Mouse (Mus musculus): ENCODE measurements around the gene Cd300ld5. TPM values are rescaled to one million over a fixed set of nuclear protein-coding genes. Genes with fewer than 3 reads are reported as not detected.
A peak's percentile ranks its signal among the peaks of the same experiment; 100 is the strongest.

Cd300ld5 gene
- polyA plus RNA-seq, 1 experiment from 2014 or later: not detected

- Histone ChIP-seq H3K4me2 (ENCODE audit: low read length) (no peak overlapping the region), H3K9me3 (ENCODE audit: control insufficient read depth, low read length) (no peaks in the 10 kb centered on the region), H3K4me1 (ENCODE audit: control insufficient read depth, insufficient read depth, low read length) (no peaks in the 10 kb centered on the region), H3K36me3 (ENCODE audit: control insufficient read depth, insufficient read depth, low read length) (no peaks in the 10 kb centered on the region), H3K27ac (replicated peaks; ENCODE audit: low read depth, low read length) (no peak overlapping the region), H3K27me3 (ENCODE audit: control insufficient read depth, insufficient read depth, low read length) (no peaks in the 10 kb centered on the region), H3K9ac (replicated peaks; ENCODE audit: low read length) (no peak overlapping the region), H3K4me3 (replicated peaks; ENCODE audit: low read depth, low read length) (no peak overlapping the region)
- DNase-seq: no peak
- no peak for ATAC-seq (ENCODE audit: low FRiP score, low TSS enrichment)
- WGBS: 88% methylated on average over 1 of the region's 1 CpGs
Measured at GRCm38 (mm10) chr11:115077436-115077835, 39.9 kb upstream of the Cd300ld5 start.

GRCm38 (mm10) chr11:115075859-115076258 lies 38.3 kb upstream of the Cd300ld5 start:
- Histone ChIP-seq H3K9ac (replicated peaks; ENCODE audit: low read length) (no peak overlapping the region), H3K27me3 (ENCODE audit: control insufficient read depth, insufficient read depth, low read length) (no peaks in the 10 kb centered on the region), H3K27ac (replicated peaks; ENCODE audit: low read depth, low read length) (no peak overlapping the region), H3K36me3 (ENCODE audit: control insufficient read depth, insufficient read depth, low read length) (no peaks in the 10 kb centered on the region), H3K4me3 (replicated peaks; ENCODE audit: low read depth, low read length) (no peak overlapping the region), H3K4me1 (ENCODE audit: control insufficient read depth, insufficient read depth, low read length) (peaks cover 2% of the 10 kb centered on the region; the same call in 1 of the 2 replicates), H3K9me3 (ENCODE audit: control insufficient read depth, low read length) (no peaks in the 10 kb centered on the region), H3K4me2 (ENCODE audit: low read length) (no peak overlapping the region)
- DNase-seq (no peak), ATAC-seq (ENCODE audit: low FRiP score, low TSS enrichment) (no peak)
- 80% methylated on average over 5 of the region's 5 CpGs for WGBS

GRCm38 (mm10) chr11:115075407-115075806 lies 37.8 kb upstream of the Cd300ld5 start:
- ATAC-seq (ENCODE audit: low FRiP score, low TSS enrichment): no peak
- Histone ChIP-seq H3K4me1 (ENCODE audit: control insufficient read depth, insufficient read depth, low read length) (peaks cover 2% of the 10 kb centered on the region; the same call in 1 of the 2 replicates), H3K27ac (replicated peaks; ENCODE audit: low read depth, low read length) (no peak overlapping the region), H3K4me3 (replicated peaks; ENCODE audit: low read depth, low read length) (no peak overlapping the region), H3K36me3 (ENCODE audit: control insufficient read depth, insufficient read depth, low read length) (no peaks in the 10 kb centered on the region), H3K9me3 (ENCODE audit: control insufficient read depth, low read length) (no peaks in the 10 kb centered on the region), H3K27me3 (ENCODE audit: control insufficient read depth, insufficient read depth, low read length) (peaks cover 3% of the 10 kb centered on the region; the same call in 1 of the 2 replicates), H3K9ac (replicated peaks; ENCODE audit: low read length) (no peak overlapping the region), H3K4me2 (ENCODE audit: low read length) (no peak overlapping the region)
- DNase-seq: no peak
- WGBS: 88% methylated on average over 7 of the region's 7 CpGs

GRCm38 (mm10) chr11:115073002-115073401 lies 35.4 kb upstream of the Cd300ld5 start:
- H3K9me3 ChIP-seq (ENCODE audit: control insufficient read depth, low read length): no peaks in the 10 kb centered on the region
- no peak for ATAC-seq (ENCODE audit: low FRiP score, low TSS enrichment)
- H3K27ac ChIP-seq (replicated peaks; ENCODE audit: low read depth, low read length): no peak overlapping the region
- no peaks in the 10 kb centered on the region for H3K36me3 ChIP-seq (ENCODE audit: control insufficient read depth, insufficient read depth, low read length)
- no peak overlapping the region for H3K4me2 ChIP-seq (ENCODE audit: low read length)
- no peak overlapping the region for H3K9ac ChIP-seq (replicated peaks; ENCODE audit: low read length)
- WGBS: 59% methylated on average over 5 of the region's 5 CpGs
- H3K4me1 ChIP-seq (ENCODE audit: control insufficient read depth, insufficient read depth, low read length): peaks cover 2% of the 10 kb centered on the region; the same call in 1 of the 2 replicates
- peaks cover 4% of the 10 kb centered on the region; the same call in 1 of the 2 replicates for H3K27me3 ChIP-seq (ENCODE audit: control insufficient read depth, insufficient read depth, low read length)
- DNase-seq: no peak
- H3K4me3 ChIP-seq (replicated peaks; ENCODE audit: low read depth, low read length): no peak overlapping the region

GRCm38 (mm10) chr11:115071631-115072294 lies 34.2 kb upstream of the Cd300ld5 start:
- peak overlapping the region; percentile 35 for H3K4me2 ChIP-seq (ENCODE audit: low read length)
- H3K27ac ChIP-seq (replicated peaks; ENCODE audit: low read depth, low read length): no peak overlapping the region

GRCm38 (mm10) chr11:115071015-115071551 lies 33.5 kb upstream of the Cd300ld5 start:
- Histone ChIP-seq H3K4me3 (replicated peaks; ENCODE audit: low read depth, low read length) (no peak overlapping the region), H3K4me1 (ENCODE audit: control insufficient read depth, insufficient read depth, low read length) (peaks cover 2% of the 10 kb centered on the region; the same call in 1 of the 2 replicates), H3K36me3 (ENCODE audit: control insufficient read depth, insufficient read depth, low read length) (no peaks in the 10 kb centered on the region), H3K9ac (replicated peaks; ENCODE audit: low read length) (no peak overlapping the region), H3K27me3 (ENCODE audit: control insufficient read depth, insufficient read depth, low read length) (peaks cover 4% of the 10 kb centered on the region; the same call in 1 of the 2 replicates), H3K9me3 (ENCODE audit: control insufficient read depth, low read length) (no peaks in the 10 kb centered on the region), H3K27ac (replicated peaks; ENCODE audit: low read depth, low read length) (no peak overlapping the region), H3K4me2 (ENCODE audit: low read length) (peak overlapping the region; percentile 35)
- ATAC-seq (ENCODE audit: low FRiP score, low TSS enrichment): no peak
- DNase-seq: peak; percentile 43
- 7% methylated on average over 9 of the region's 9 CpGs for WGBS

More at GRCm38 (mm10) chr11:115071631-115072294, 34.2 kb upstream of the Cd300ld5 start:
- Histone ChIP-seq H3K27me3 (ENCODE audit: control insufficient read depth, insufficient read depth, low read length) (peaks cover 4% of the 10 kb centered on the region; the same call in 1 of the 2 replicates), H3K4me1 (ENCODE audit: control insufficient read depth, insufficient read depth, low read length) (peaks cover 2% of the 10 kb centered on the region; the same call in 1 of the 2 replicates), H3K4me3 (replicated peaks; ENCODE audit: low read depth, low read length) (no peak overlapping the region), H3K9me3 (ENCODE audit: control insufficient read depth, low read length) (no peaks in the 10 kb centered on the region), H3K9ac (replicated peaks; ENCODE audit: low read length) (no peak overlapping the region), H3K36me3 (ENCODE audit: control insufficient read depth, insufficient read depth, low read length) (no peaks in the 10 kb centered on the region)
- DNase-seq (no peak), ATAC-seq (ENCODE audit: low FRiP score, low TSS enrichment) (no peak)
- WGBS: 13% methylated on average over 14 of the region's 14 CpGs

GRCm38 (mm10) chr11:115066768-115067167 lies 29.2 kb upstream of the Cd300ld5 start:
- Histone ChIP-seq H3K36me3 (ENCODE audit: control insufficient read depth, insufficient read depth, low read length) (no peaks in the 10 kb centered on the region), H3K27me3 (ENCODE audit: control insufficient read depth, insufficient read depth, low read length) (peaks cover 4% of the 10 kb centered on the region; the same call in 1 of the 2 replicates), H3K27ac (replicated peaks; ENCODE audit: low read depth, low read length) (no peak overlapping the region), H3K4me1 (ENCODE audit: control insufficient read depth, insufficient read depth, low read length) (peaks cover 2% of the 10 kb centered on the region; the same call in 1 of the 2 replicates), H3K9ac (replicated peaks; ENCODE audit: low read length) (no peak overlapping the region), H3K4me2 (ENCODE audit: low read length) (no peak overlapping the region), H3K4me3 (replicated peaks; ENCODE audit: low read depth, low read length) (no peak overlapping the region), H3K9me3 (ENCODE audit: control insufficient read depth, low read length) (no peaks in the 10 kb centered on the region)
- ATAC-seq (ENCODE audit: low FRiP score, low TSS enrichment) (no peak), DNase-seq (no peak)
- WGBS: 74% methylated on average over 6 of the region's 6 CpGs

- ATAC-seq (ENCODE audit: low FRiP score, low TSS enrichment) (no peak), DNase-seq (no peak)
- no peaks in the 10 kb centered on the region for H3K36me3 ChIP-seq (ENCODE audit: control insufficient read depth, insufficient read depth, low read length)
- H3K27ac ChIP-seq (replicated peaks; ENCODE audit: low read depth, low read length): no peak within 1 kb of the TSS
- H3K9me3 ChIP-seq (ENCODE audit: control insufficient read depth, low read length): no peaks in the 10 kb centered on the region
- H3K4me2 ChIP-seq (ENCODE audit: low read length): no peak within 1 kb of the TSS
- H3K9ac ChIP-seq (replicated peaks; ENCODE audit: low read length): no peak within 1 kb of the TSS
- no peaks in the 10 kb centered on the region for H3K4me1 ChIP-seq (ENCODE audit: control insufficient read depth, insufficient read depth, low read length)
- 27% methylated on average over 5 of the region's 5 CpGs for WGBS
- no peak within 1 kb of the TSS for H3K4me3 ChIP-seq (replicated peaks; ENCODE audit: low read depth, low read length)
- H3K27me3 ChIP-seq (ENCODE audit: control insufficient read depth, insufficient read depth, low read length): no peaks in the 10 kb centered on the region
Measured at GRCm38 (mm10) chr11:115062077-115062476, 24.5 kb upstream of the Cd300ld5 start, which contains the start of gene Cd300e. TSS of gene Cd300e (minus strand) at chr11:115062177.

- H3K9ac ChIP-seq (replicated peaks; ENCODE audit: low read length): no peak overlapping the region
- H3K36me3 ChIP-seq (ENCODE audit: control insufficient read depth, insufficient read depth, low read length): no peaks in the 10 kb centered on the region
- WGBS: 91% methylated on average over 2 of the region's 2 CpGs
- ATAC-seq (ENCODE audit: low FRiP score, low TSS enrichment): no peak
- DNase-seq: no peak
- H3K27me3 ChIP-seq (ENCODE audit: control insufficient read depth, insufficient read depth, low read length): no peaks in the 10 kb centered on the region
- no peak overlapping the region for H3K4me2 ChIP-seq (ENCODE audit: low read length)
- no peak overlapping the region for H3K4me3 ChIP-seq (replicated peaks; ENCODE audit: low read depth, low read length)
- no peaks in the 10 kb centered on the region for H3K9me3 ChIP-seq (ENCODE audit: control insufficient read depth, low read length)
- H3K4me1 ChIP-seq (ENCODE audit: control insufficient read depth, insufficient read depth, low read length): no peaks in the 10 kb centered on the region
- no peak overlapping the region for H3K27ac ChIP-seq (replicated peaks; ENCODE audit: low read depth, low read length)
Measured at GRCm38 (mm10) chr11:115059797-115060196, 22.2 kb upstream of the Cd300ld5 start.
